Comparison of ENCODE assay signal across 20 mouse cellular contexts in genomic region chr13:56933832-56934510, GRCm38 (mm10). TPM values are rescaled to one million over a fixed set of nuclear protein-coding genes. Genes with fewer than 3 reads are reported as not detected.
DNase-seq lines count a peak whose midpoint lies in the region; ATAC-seq and TF ChIP-seq lines count a peak whose summit lies in the region.
"Had no signal": no experiment of that assay in that cellular context is flagged by ENCODE, and none has a peak within 500 bp of the region (broad histone marks: within the 10 kb centered on the region; RNA-seq: fewer than 3 reads in every experiment).

No protein-coding gene starts in this region.

- DNase-seq in heart, embryonic 10.5 days (ENCODE audit: low spot score) = peak; percentile 64
- DNase-seq in heart, adult 2 months = no peak
- peak; percentile 21 for DNase-seq in forebrain, embryonic 10.5 days (ENCODE audit: extremely low spot score, low spot score)
- DNase-seq in forebrain, postnatal 0 days = peak; percentile 56
- DNase-seq in midbrain, postnatal 0 days (ENCODE audit: low spot score) = peak; percentile 37
- no peak for DNase-seq in spleen, postnatal 36 days (ENCODE audit: low spot score in 2 of 2)
- DNase-seq in cerebellum, adult 11-12 months = no peak
- DNase-seq: cerebellum, adult 2 months; gastrocnemius, postnatal 14 days; kidney, postnatal 14 days; left cerebral cortex, postnatal 4 days; liver, embryonic 13.5 days; thymus, postnatal 36 days had no signal

- no peak for TF ChIP-seq CTCF in heart, adult 2 months (IDR thresholded peaks at IDR 0.05)
- no peak for TF ChIP-seq CTCF in forebrain, postnatal 0 days (IDR thresholded peaks at IDR 0.05; ENCODE audit: low read depth)
- TF ChIP-seq CTCF in midbrain, postnatal 0 days (IDR thresholded peaks at IDR 0.05) = no peak

- no peaks in the 10 kb centered on the region for H3K4me1 ChIP-seq in heart, embryonic 10.5 days
- no peaks in the 10 kb centered on the region for H3K4me1 ChIP-seq in heart, adult 2 months (ENCODE audit: control insufficient read depth, insufficient read depth, low read length)
- peaks cover 25% of the 10 kb centered on the region for H3K4me1 ChIP-seq in forebrain, embryonic 10.5 days
- 0 out of 2 replicates have a peak, but pooled peaks cover 5% of the 10 kb centered on the region for H3K4me1 ChIP-seq in forebrain, postnatal 0 days (ENCODE audit: insufficient read depth)
- 0 out of 2 replicates have a peak, but pooled peaks cover 3% of the 10 kb centered on the region for H3K4me1 ChIP-seq in midbrain, postnatal 0 days (ENCODE audit: insufficient read depth, low read length)
- H3K4me1 ChIP-seq: heart, embryonic 12.5 days; liver, embryonic 13.5 days; neural tube, embryonic 12.5 days had no signal

- 74% methylated on average over 11 of the region's 11 CpGs for WGBS in heart, embryonic 10.5 days
- 76% methylated on average over 11 of the region's 11 CpGs for WGBS in heart, adult 2 months
- WGBS in forebrain, embryonic 10.5 days = 37% methylated on average over 11 of the region's 11 CpGs
- WGBS in forebrain, postnatal 0 days = 15% methylated on average over 11 of the region's 11 CpGs
- WGBS in midbrain, postnatal 0 days = 16% methylated on average over 11 of the region's 11 CpGs

- H3K79me2 ChIP-seq in heart, adult 2 months (replicated peaks; ENCODE audit: control insufficient read depth, insufficient read depth, low read length) = no peaks in the 10 kb centered on the region

- H3K27me3 ChIP-seq in heart, embryonic 10.5 days (ENCODE audit: insufficient read depth, poor library complexity, severe bottlenecking) = 0 out of 2 replicates have a peak, but pooled peaks cover 5% of the 10 kb centered on the region
- no peaks in the 10 kb centered on the region; the same call in 1 of the 2 replicates for H3K27me3 ChIP-seq in heart, adult 2 months (ENCODE audit: control insufficient read depth, insufficient read depth, low read length)
- H3K27me3 ChIP-seq in forebrain, embryonic 10.5 days (ENCODE audit: poor library complexity, severe bottlenecking) = peaks cover 35% of the 10 kb centered on the region
- no peaks in the 10 kb centered on the region for H3K27me3 ChIP-seq in forebrain, postnatal 0 days (ENCODE audit: insufficient read depth, low read length)
- H3K27me3 ChIP-seq in midbrain, postnatal 0 days (ENCODE audit: insufficient read depth, low read length) = 0 out of 2 replicates have a peak, but pooled peaks cover 3% of the 10 kb centered on the region
- H3K27me3 ChIP-seq: heart, embryonic 12.5 days; liver, embryonic 13.5 days; neural tube, embryonic 12.5 days had no signal

- no peak for TF ChIP-seq POLR2A in heart, adult 2 months (IDR thresholded peaks at IDR 0.05; ENCODE audit: insufficient read depth, low read depth, low read length)

- H3K36me3 ChIP-seq in heart, embryonic 10.5 days = no peaks in the 10 kb centered on the region
- H3K36me3 ChIP-seq in heart, adult 2 months (ENCODE audit: control insufficient read depth, insufficient read depth, low read length) = no peaks in the 10 kb centered on the region
- H3K36me3 ChIP-seq in forebrain, embryonic 10.5 days (replicated peaks) = no peaks in the 10 kb centered on the region
- H3K36me3 ChIP-seq in forebrain, postnatal 0 days (ENCODE audit: insufficient read depth) = no peaks in the 10 kb centered on the region
- H3K36me3 ChIP-seq in midbrain, postnatal 0 days (ENCODE audit: insufficient read depth, low read length) = no peaks in the 10 kb centered on the region
- H3K36me3 ChIP-seq: heart, embryonic 12.5 days; liver, embryonic 13.5 days; neural tube, embryonic 12.5 days had no signal

- no peak for TF ChIP-seq EP300 in heart, adult 2 months (IDR thresholded peaks at IDR 0.05; ENCODE audit: insufficient read depth, low read depth, low read length)

- no peaks in the 10 kb centered on the region for H3K9me3 ChIP-seq in heart, embryonic 10.5 days
- H3K9me3 ChIP-seq in forebrain, embryonic 10.5 days = peaks cover 12% of the 10 kb centered on the region; the same call in 1 of the 2 replicates
- no peaks in the 10 kb centered on the region for H3K9me3 ChIP-seq in forebrain, postnatal 0 days (ENCODE audit: low read length)
- H3K9me3 ChIP-seq in midbrain, postnatal 0 days (ENCODE audit: low read length) = no peaks in the 10 kb centered on the region
- H3K9me3 ChIP-seq: heart, embryonic 12.5 days; liver, embryonic 13.5 days had no signal

- intact Hi-C loops in heart, adult 2 months (cut with DNase I) = loop anchor here (5.0 kb wide), 1 partner anchor 127 kb away; no protein-coding TSS in a partner anchor

- no peak overlapping the region for H3K4me2 ChIP-seq in forebrain, postnatal 0 days (ENCODE audit: low read depth)
- H3K4me2 ChIP-seq in midbrain, postnatal 0 days (ENCODE audit: low read depth, low read length, poor library complexity, severe bottlenecking) = no peak overlapping the region
- H3K4me2 ChIP-seq: heart, embryonic 12.5 days; liver, embryonic 13.5 days; neural tube, embryonic 12.5 days had no signal

- no peak overlapping the region for H3K4me3 ChIP-seq in heart, embryonic 10.5 days
- H3K4me3 ChIP-seq in heart, adult 2 months = no peak overlapping the region
- H3K4me3 ChIP-seq in forebrain, embryonic 10.5 days = no peak overlapping the region
- no peak overlapping the region for H3K4me3 ChIP-seq in forebrain, postnatal 0 days (ENCODE audit: low read depth, low read length)
- no peak overlapping the region for H3K4me3 ChIP-seq in midbrain, postnatal 0 days (ENCODE audit: low read depth, low read length)
- H3K4me3 ChIP-seq: heart, embryonic 12.5 days; liver, embryonic 13.5 days; neural tube, embryonic 12.5 days had no signal

- no peak overlapping the region for H3K9ac ChIP-seq in heart, adult 2 months (ENCODE audit: low read depth, low read length)
- H3K9ac ChIP-seq in forebrain, postnatal 0 days = no peak overlapping the region
- no peak overlapping the region for H3K9ac ChIP-seq in midbrain, postnatal 0 days (replicated peaks; ENCODE audit: low read length, poor library complexity, severe bottlenecking)
- H3K9ac ChIP-seq: heart, embryonic 12.5 days; liver, embryonic 13.5 days; neural tube, embryonic 12.5 days had no signal

- ATAC-seq in forebrain, postnatal 0 days = peak; percentile 71
- ATAC-seq in midbrain, postnatal 0 days (ENCODE audit: low FRiP score) = no peak
- ATAC-seq: activated CD4-positive, CD25-positive, alpha-beta regulatory T cell, adult 4 months; intestine, postnatal 0 days; lung, postnatal 0 days had no signal

- H3K27ac ChIP-seq in heart, embryonic 10.5 days = no peak overlapping the region
- H3K27ac ChIP-seq in heart, adult 2 months = no peak overlapping the region
- no peak overlapping the region for H3K27ac ChIP-seq in forebrain, embryonic 10.5 days
- H3K27ac ChIP-seq in forebrain, postnatal 0 days (ENCODE audit: low read depth, low read length) = no peak overlapping the region
- no peak overlapping the region; the same call in 1 of the 2 replicates for H3K27ac ChIP-seq in midbrain, postnatal 0 days (ENCODE audit: low read depth, low read length)
- H3K27ac ChIP-seq: liver, embryonic 13.5 days; neural tube, embryonic 12.5 days had no signal

RNA-seq across cellular contexts. Expression of gene Trpc7, which starts 38.2 kb away (rescaled TPM):
- polyA plus RNA-seq in heart, embryonic 10.5 days (2016; fragmentation: Nextera tagmentation; extraction: Ambion mirVana) = 0.27 and 0.31 TPM in 2 replicates
- total RNA-seq in heart, adult 2 months (2021) = not detected
- not detected in 2 replicates for polyA plus RNA-seq in heart, adult 2 months (2012; rRNA removed)
- polyA plus RNA-seq in forebrain, embryonic 10.5 days (2016; fragmentation: Nextera tagmentation; extraction: Ambion mirVana) = not detected in 2 replicates
- total RNA-seq in forebrain, postnatal 0 days (2014; rRNA removed) = 8.2 and 10.4 TPM in 2 replicates
- polyA plus RNA-seq in forebrain, postnatal 0 days (2015; fragmentation: Nextera tagmentation; extraction: Ambion mirVana) = 1.4 and 3.5 TPM in 2 replicates
- total RNA-seq in midbrain, postnatal 0 days (2014; rRNA removed) = 7.9 and 8.3 TPM in 2 replicates
- polyA plus RNA-seq in midbrain, postnatal 0 days (2015; fragmentation: Nextera tagmentation; extraction: Ambion mirVana) = 4.0 and 4.7 TPM in 2 replicates
- total RNA-seq: common myeloid progenitor, adult 5-6 weeks; gastrocnemius, postnatal 14 days; hematopoietic stem cell, adult 5-6 weeks had no signal
- polyA plus RNA-seq: liver, embryonic 13.5 days; lung, postnatal 0 days had no signal

Comparison
In these comparisons a context has a peak if more than half of its experiments do, and no peak if none do; other contexts are left out.
1. DNase-seq: peak in heart, embryonic 10.5 days (single experiment), forebrain, embryonic 10.5 days (single experiment), forebrain, postnatal 0 days (single experiment) and midbrain, postnatal 0 days (single experiment); none in heart, adult 2 months (0 of 2), spleen, postnatal 36 days (0 of 2) and cerebellum, adult 11-12 months (single experiment).